Mouse (Mus musculus) MEL (cell line): ENCODE results near the gene Pip5k1c. TPM values are rescaled to one million over a fixed set of nuclear protein-coding genes. Genes with fewer than 3 reads are reported as not detected.
A peak's percentile ranks its signal among the peaks of the same experiment; 100 is the strongest.

Source experiments
- DNase-seq: peaks from one replicate; pipeline ENCODE4 v3.0.0; 2011; ENCODE audit warnings: low read depth, low spot score
- H3K27ac ChIP-seq: 2 replicates; pipeline ENCODE4 v1.5.1; 2012; ENCODE audit warnings: low read depth, mild to moderate bottlenecking, control low read depth, low read length, moderate library complexity; ENCODE audit not compliant: control insufficient read depth
- H3K27me3 ChIP-seq, 2 experiments: fragments of 150-350 bp in 1 of 2; sonication (generic) in 1 of 2; 2 replicates each; pipeline ENCODE4 v1.6.1; 2012; ENCODE audit warnings: low read length in 2 of 2, mild to moderate bottlenecking in 2 of 2, improper control_type of control experiment in 1 of 2, moderate library complexity in 1 of 2; ENCODE audit not compliant: insufficient read depth in 2 of 2, control insufficient read depth in 1 of 2
- H3K36me3 ChIP-seq, 2 experiments: 2 replicates each; pipeline ENCODE4 v1.6.1; 2012 to 2014; ENCODE audit warnings: low read length in 2 of 2, improper control_type of control experiment in 1 of 2, inconsistent platforms in 1 of 2, mild to moderate bottlenecking in 1 of 2; ENCODE audit not compliant: insufficient read depth in 2 of 2, control insufficient read depth in 1 of 2
- H3K4me1 ChIP-seq, 2 experiments: fragments of 150-350 bp in 1 of 2; sonication (generic) in 1 of 2; 2 replicates each; pipeline ENCODE4 v1.6.1; 2012; ENCODE audit warnings: low read length in 2 of 2, improper control_type of control experiment in 1 of 2, mild to moderate bottlenecking in 1 of 2; ENCODE audit not compliant: insufficient read depth in 2 of 2, control insufficient read depth in 1 of 2
- H3K4me3 ChIP-seq, 2 experiments: fragments of 150-350 bp in 1 of 2; sonication (generic) in 1 of 2; 2 replicates each; pipeline ENCODE4 v1.5.1; 2012; ENCODE audit warnings: low read depth in 2 of 2, low read length in 2 of 2, mild to moderate bottlenecking in 2 of 2, moderate library complexity in 2 of 2, control low read depth in 1 of 2, improper control_type of control experiment in 1 of 2; ENCODE audit not compliant: control insufficient read depth in 1 of 2, insufficient read depth in 1 of 2
- H3K79me2 ChIP-seq: 2 replicates; pipeline ENCODE4 v1.6.1; 2012; ENCODE audit warnings: mild to moderate bottlenecking, low read length, moderate library complexity; ENCODE audit not compliant: control insufficient read depth, poor library complexity, insufficient read depth
- H3K9ac ChIP-seq: 2 replicates; pipeline ENCODE4 v1.6.1; 2012; ENCODE audit warnings: low read depth, mild to moderate bottlenecking, control low read depth, low read length, moderate library complexity; ENCODE audit not compliant: control insufficient read depth, poor library complexity, severe bottlenecking
- H3K9me3 ChIP-seq: fragments of 150-350 bp; sonication (generic); replicated peaks from 2 replicates; pipeline ENCODE4 v1.6.1; 2012; ENCODE audit warnings: mild to moderate bottlenecking, low read length, improper control_type of control experiment, moderate library complexity; ENCODE audit not compliant: insufficient read depth
- BHLHE40 ChIP-seq: IDR thresholded peaks from 2 replicates; pipeline ENCODE4 v1.6.1; 2012; ENCODE audit warnings: low read depth, mild to moderate bottlenecking, inconsistent platforms, low read length, improper control_type of control experiment, borderline replicate concordance
- CHD2 ChIP-seq: IDR thresholded peaks from 2 replicates; pipeline ENCODE4 v1.6.1; 2011; ENCODE audit warnings: low read length, improper control_type of control experiment
- CTCF ChIP-seq, 3 experiments: IDR thresholded peaks in 2 of 3; conservative IDR thresholded peaks in 1 of 3; 2 replicates each; pipeline ENCODE4 v1.5.1; 2011 to 2012; ENCODE audit warnings: low read length in 3 of 3, low read depth in 2 of 3, mild to moderate bottlenecking in 2 of 3, improper control_type of control experiment in 1 of 3, inconsistent platforms in 1 of 3, mixed read lengths in 1 of 3, moderate library complexity in 1 of 3; ENCODE audit not compliant: control insufficient read depth in 1 of 3, insufficient read depth in 1 of 3, poor library complexity in 1 of 3, severe bottlenecking in 1 of 3
- ETS1 ChIP-seq: IDR thresholded peaks from 2 replicates; pipeline ENCODE4 v1.6.1; 2012; ENCODE audit warnings: low read depth, mild to moderate bottlenecking, inconsistent platforms, low read length, improper control_type of control experiment, moderate library complexity
- KAT2A ChIP-seq: conservative IDR thresholded peaks from 2 replicates; pipeline ENCODE4 v1.6.1; 2012; ENCODE audit warnings: low read depth, low read length, improper control_type of control experiment, inconsistent platforms
- MAFK ChIP-seq: IDR thresholded peaks from 2 replicates; pipeline ENCODE4 v1.6.1; 2011; ENCODE audit warnings: low read depth, mild to moderate bottlenecking, low read length, improper control_type of control experiment, borderline replicate concordance
- MAX ChIP-seq: IDR thresholded peaks from 2 replicates; pipeline ENCODE4 v1.6.1; 2011; ENCODE audit warnings: low read length, improper control_type of control experiment
- MEF2A ChIP-seq: IDR thresholded peaks from 2 replicates; pipeline ENCODE4 v1.6.1; 2014; ENCODE audit warnings: low read depth, mild to moderate bottlenecking, inconsistent platforms, low read length, improper control_type of control experiment; ENCODE audit not compliant: poor library complexity, insufficient replicate concordance, severe bottlenecking; ENCODE audit errors: extremely low read depth
- MXI1 ChIP-seq: IDR thresholded peaks from 2 replicates; pipeline ENCODE4 v1.6.1; 2011; ENCODE audit warnings: mild to moderate bottlenecking, low read depth, low read length, improper control_type of control experiment
- MYB ChIP-seq: IDR thresholded peaks from 2 replicates; pipeline ENCODE4 v1.6.1; 2011; ENCODE audit warnings: mild to moderate bottlenecking, low read depth, low read length, improper control_type of control experiment
- MYC ChIP-seq: IDR thresholded peaks from 2 replicates; pipeline ENCODE4 v1.6.1; 2011; ENCODE audit warnings: low read depth, mild to moderate bottlenecking, low read length, improper control_type of control experiment, moderate library complexity
- NELFE ChIP-seq: IDR thresholded peaks from 2 replicates; pipeline ENCODE4 v1.6.1; 2011; ENCODE audit warnings: low read depth, low read length, improper control_type of control experiment
- POLR2A ChIP-seq, 2 experiments: IDR thresholded peaks; 2 replicates each; pipeline ENCODE4 v1.6.1; 2011 to 2012; ENCODE audit warnings: low read length in 2 of 2, mild to moderate bottlenecking in 2 of 2, control low read depth in 1 of 2, improper control_type of control experiment in 1 of 2, low read depth in 1 of 2, moderate library complexity in 1 of 2; ENCODE audit not compliant: control insufficient read depth in 1 of 2, insufficient read depth in 1 of 2, poor library complexity in 1 of 2
- POLR2AphosphoS2 ChIP-seq: IDR thresholded peaks from 2 replicates; pipeline ENCODE4 v1.6.1; 2011; ENCODE audit warnings: low read length, improper control_type of control experiment
- RAD21 ChIP-seq: IDR thresholded peaks from 2 replicates; pipeline ENCODE4 v1.6.1; 2011; ENCODE audit warnings: mild to moderate bottlenecking, low read depth, low read length, improper control_type of control experiment
- SMC3 ChIP-seq: IDR thresholded peaks from 2 replicates; pipeline ENCODE4 v1.6.1; 2011; ENCODE audit warnings: low read depth, low read length, improper control_type of control experiment
- USF1 ChIP-seq: IDR thresholded peaks from 2 replicates; pipeline ENCODE4 v1.6.1; 2014; ENCODE audit warnings: low read depth, mild to moderate bottlenecking, inconsistent platforms, low read length, improper control_type of control experiment, moderate library complexity
- USF2 ChIP-seq, 2 experiments: IDR thresholded peaks; 2 replicates each; pipeline ENCODE4 v1.6.1; 2011 to 2012; ENCODE audit warnings: improper control_type of control experiment in 2 of 2, low read length in 2 of 2, borderline replicate concordance in 1 of 2, inconsistent platforms in 1 of 2, low read depth in 1 of 2, mild to moderate bottlenecking in 1 of 2; ENCODE audit not compliant: insufficient read depth in 1 of 2
- ZKSCAN1 ChIP-seq: IDR thresholded peaks from 2 replicates; pipeline ENCODE4 v1.6.1; 2012; ENCODE audit warnings: low read depth, mild to moderate bottlenecking, inconsistent platforms, low read length, improper control_type of control experiment, moderate library complexity
- ZNF384 ChIP-seq: IDR thresholded peaks from 2 replicates; pipeline ENCODE4 v1.6.1; 2012; ENCODE audit warnings: low read depth, mild to moderate bottlenecking, inconsistent platforms, low read length, improper control_type of control experiment
- polyA plus RNA-seq, 2 experiments: library from polyadenylated mRNA; stranded (reverse) in 1 of 2; unstranded in 1 of 2; fragments of >175 nt in 1 of 2; fragments of >200 nt in 1 of 2; gene quantifications; 2 replicates each; pipeline versions ENCODE4 v1.2.1 to v1.2.4; 2012; ENCODE audit warnings: low replicate concordance in 2 of 2, low read depth in 1 of 2; ENCODE audit not compliant: insufficient read length in 2 of 2, insufficient read depth in 1 of 2, missing spikeins in 1 of 2
- total RNA-seq: library from RNA; depleted of rRNA; stranded (reverse); fragments of 300-350 nt; gene quantifications from 2 replicates; pipeline ENCODE4 v1.2.3, GENCODE M21; 2012

The Pip5k1c gene
- total and polyA plus RNA-seq, 3 experiments = 14.4 to 40.5 TPM; not detected in 1

GRCm38 (mm10) chr10:81318589-81319329 is 26.0 kb downstream of the Pip5k1c start:
- DNase-seq = no peak
- H3K9ac ChIP-seq = peak overlapping the region; percentile 71; the same call in 1 of the 2 replicates
- no peak overlapping the region; a peak in 1 of 4 replicates for H3K4me3 ChIP-seq
- no peaks in the 10 kb centered on the region for H3K9me3 ChIP-seq
- H3K79me2 ChIP-seq = peaks cover 20% of the 10 kb centered on the region
- H3K4me1 ChIP-seq = peaks cover 0 to 12% of the 10 kb centered on the region in 2 experiments; a peak in 3 of 4 replicates
- H3K27ac ChIP-seq = no peak overlapping the region
- no peaks in the 10 kb centered on the region for H3K27me3 ChIP-seq
- TF ChIP-seq ZNF384 (no peak), KAT2A (no peak), MAFK (no peak), MYC (no peak), CTCF (IDR thresholded peaks at IDR 0.05 in 2 of 3, conservative IDR thresholded peaks at IDR 0.05 in 1 of 3; ENCODE audit: control insufficient read depth in 1 of 3, insufficient read depth in 1 of 3, low read depth in 2 of 3, low read length in 3 of 3, poor library complexity in 1 of 3, severe bottlenecking in 1 of 3) (no peak), USF2 (IDR thresholded peaks at IDR 0.05; ENCODE audit: borderline replicate concordance in 1 of 2, insufficient read depth in 1 of 2, low read depth in 1 of 2, low read length in 2 of 2) (no peak), MXI1 (no peak), ETS1 (no peak), ZKSCAN1 (no peak), SMC3 (no peak), CHD2 (no peak), POLR2AphosphoS2 (no peak), MEF2A (no peak), MAX (no peak), POLR2A (IDR thresholded peaks at IDR 0.05; ENCODE audit: control insufficient read depth in 1 of 2, insufficient read depth in 1 of 2, low read depth in 1 of 2, low read length in 2 of 2, poor library complexity in 1 of 2) (no peak), NELFE (no peak), MYB (no peak), RAD21 (no peak), BHLHE40 (no peak), USF1 (no peak)
- H3K36me3 ChIP-seq = peaks cover 2 to 6% of the 10 kb centered on the region in 2 experiments; a peak in 3 of 4 replicates

- H3K4me3 ChIP-seq = peak overlapping the region; percentile 61 to 85
- no peaks in the 10 kb centered on the region for H3K27me3 ChIP-seq
- TF ChIP-seq CTCF (IDR thresholded peaks at IDR 0.05 in 2 of 3, conservative IDR thresholded peaks at IDR 0.05 in 1 of 3; ENCODE audit: control insufficient read depth in 1 of 3, insufficient read depth in 1 of 3, low read depth in 2 of 3, low read length in 3 of 3, poor library complexity in 1 of 3, severe bottlenecking in 1 of 3) (peak in 2 of 3 experiments; percentile 17 to 25; a peak in 3 of 6 replicates), RAD21 (peak; percentile 2), ETS1 (no peak)
- H3K27ac ChIP-seq = peak overlapping the region; percentile 81
- peak; percentile 56 for DNase-seq
- H3K4me1 ChIP-seq = peaks cover 0 to 12% of the 10 kb centered on the region in 2 experiments; a peak in 3 of 4 replicates
- H3K9me3 ChIP-seq = no peaks in the 10 kb centered on the region
- peak overlapping the region; percentile 71 for H3K9ac ChIP-seq
- peaks cover 2 to 6% of the 10 kb centered on the region in 2 experiments; a peak in 2 of 4 replicates for H3K36me3 ChIP-seq
- peaks cover 20% of the 10 kb centered on the region for H3K79me2 ChIP-seq
These were observed 26.6 kb downstream of the Pip5k1c start for GRCm38 (mm10) chr10:81319330-81319699.
